Mouse (Mus musculus): ENCODE results near the gene Med22. TPM values are rescaled to one million over a fixed set of nuclear protein-coding genes. Genes with fewer than 3 reads are reported as not detected.

Med22 gene
- 30.3 and 31.1 TPM in 2 replicates for polyA plus RNA-seq (2014; fragmentation: Nextera tagmentation; extraction: Ambion mirVana)

DNA sequence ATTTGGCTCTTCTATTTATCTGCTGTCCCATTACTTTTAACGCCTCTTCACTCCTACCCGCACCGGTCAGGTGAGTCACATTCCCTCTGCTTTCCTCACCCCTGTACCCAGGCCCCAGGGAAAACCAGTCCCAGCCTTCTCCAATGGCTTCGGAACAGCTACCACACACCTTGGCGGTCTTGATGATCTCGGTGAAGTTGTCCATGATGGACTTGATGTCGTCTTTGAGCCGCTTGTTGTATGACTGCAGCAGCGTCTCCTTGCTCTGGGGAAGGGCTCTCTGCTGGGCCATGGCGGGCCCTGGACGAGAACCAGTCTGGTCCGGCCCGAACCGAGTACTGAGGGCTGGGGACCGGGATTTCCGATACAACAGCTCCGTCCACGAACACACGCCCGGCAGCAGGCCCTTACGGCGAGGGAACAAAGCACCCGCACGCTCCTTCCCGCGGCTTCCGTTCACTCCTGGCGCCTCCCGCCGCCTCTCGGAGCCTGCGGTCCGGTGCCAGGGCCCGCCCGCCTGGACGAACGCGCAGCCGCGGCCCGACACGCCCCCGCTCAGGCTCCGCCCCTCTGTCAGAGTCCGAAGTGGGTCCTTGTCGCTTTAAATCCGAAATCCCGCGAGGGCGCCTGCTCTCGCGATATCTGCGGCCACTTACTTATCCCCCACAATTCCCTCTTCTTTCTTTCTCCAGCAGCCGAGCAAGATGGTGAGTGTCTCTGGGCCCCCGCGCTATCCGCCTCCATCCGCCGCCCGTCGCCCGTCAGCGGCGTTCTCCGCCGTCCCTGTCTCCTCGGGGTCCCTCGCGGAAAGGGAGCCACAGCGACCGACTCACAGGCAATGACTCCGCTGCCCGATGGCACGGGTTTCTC lies at the start of gene Med22, which contains the start of gene Rpl7a:
Gene Med22 (minus strand): TSS at position 554 of the 870 bp plus-strand sequence.
Gene Rpl7a (plus strand): TSS at position 641 of the 870 bp plus-strand sequence.
- WGBS = under 1% methylated on average over 73 of the region's 74 CpGs
- H3K4me1 ChIP-seq (ENCODE audit: control insufficient read depth, insufficient read depth, low read length) = peaks cover 26% of the 10 kb centered on the region
- H3K27me3 ChIP-seq (ENCODE audit: control insufficient read depth, insufficient read depth, low read length) = no peaks in the 10 kb centered on the region
- H3K4me2 ChIP-seq (replicated peaks; ENCODE audit: low read depth, low read length) = peak within 1 kb of the TSS; percentile 92
- H3K9me3 ChIP-seq (ENCODE audit: control insufficient read depth, low read depth, low read length) = no peaks in the 10 kb centered on the region
- peak within 1 kb of the TSS; percentile 89 for H3K27ac ChIP-seq (ENCODE audit: low read length)
- H3K9ac ChIP-seq (replicated peaks; ENCODE audit: low read depth, low read length) = peak within 1 kb of the TSS; percentile 96
- peaks cover 54% of the 10 kb centered on the region for H3K36me3 ChIP-seq (ENCODE audit: control insufficient read depth, insufficient read depth, low read length)
- ATAC-seq (ENCODE audit: insufficient number of reproducible peaks, insufficient read depth, low FRiP score, low read depth) = peak; percentile 93
- peak within 1 kb of the TSS; percentile 80 for H3K4me3 ChIP-seq (ENCODE audit: low read depth, low read length)

DNA sequence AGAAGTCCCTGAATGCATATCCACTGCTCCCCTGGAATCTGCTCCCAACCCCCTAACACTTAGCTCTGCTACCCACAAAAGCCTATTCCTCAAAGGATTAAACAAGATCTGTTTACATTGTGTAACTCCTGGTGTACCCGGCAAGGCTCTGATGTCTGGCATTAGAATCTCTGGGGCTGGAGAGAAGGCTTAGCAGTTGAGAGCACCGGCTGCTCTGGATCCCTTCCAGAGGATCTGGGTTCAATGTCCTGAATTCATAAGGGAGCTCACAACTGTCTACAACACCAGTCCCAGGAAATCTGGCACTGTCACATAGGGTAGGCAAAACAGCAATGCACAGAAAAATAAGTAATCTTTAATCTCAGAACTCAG lies 47.0 kb upstream of the Med22 start:
- no peak for ATAC-seq (ENCODE audit: insufficient number of reproducible peaks, insufficient read depth, low FRiP score, low read depth)
- Histone ChIP-seq H3K9ac (replicated peaks; ENCODE audit: low read depth, low read length) (no peak overlapping the region), H3K4me2 (replicated peaks; ENCODE audit: low read depth, low read length) (no peak overlapping the region), H3K4me3 (ENCODE audit: low read depth, low read length) (no peak overlapping the region), H3K4me1 (ENCODE audit: control insufficient read depth, insufficient read depth, low read length) (peaks cover 5% of the 10 kb centered on the region; the same call in 1 of the 2 replicates), H3K27ac (ENCODE audit: low read length) (no peak overlapping the region), H3K27me3 (ENCODE audit: control insufficient read depth, insufficient read depth, low read length) (no peaks in the 10 kb centered on the region), H3K9me3 (ENCODE audit: control insufficient read depth, low read depth, low read length) (no peaks in the 10 kb centered on the region), H3K36me3 (ENCODE audit: control insufficient read depth, insufficient read depth, low read length) (peaks cover 70% of the 10 kb centered on the region)
- 68% methylated on average over 2 of the region's 2 CpGs for WGBS

DNA sequence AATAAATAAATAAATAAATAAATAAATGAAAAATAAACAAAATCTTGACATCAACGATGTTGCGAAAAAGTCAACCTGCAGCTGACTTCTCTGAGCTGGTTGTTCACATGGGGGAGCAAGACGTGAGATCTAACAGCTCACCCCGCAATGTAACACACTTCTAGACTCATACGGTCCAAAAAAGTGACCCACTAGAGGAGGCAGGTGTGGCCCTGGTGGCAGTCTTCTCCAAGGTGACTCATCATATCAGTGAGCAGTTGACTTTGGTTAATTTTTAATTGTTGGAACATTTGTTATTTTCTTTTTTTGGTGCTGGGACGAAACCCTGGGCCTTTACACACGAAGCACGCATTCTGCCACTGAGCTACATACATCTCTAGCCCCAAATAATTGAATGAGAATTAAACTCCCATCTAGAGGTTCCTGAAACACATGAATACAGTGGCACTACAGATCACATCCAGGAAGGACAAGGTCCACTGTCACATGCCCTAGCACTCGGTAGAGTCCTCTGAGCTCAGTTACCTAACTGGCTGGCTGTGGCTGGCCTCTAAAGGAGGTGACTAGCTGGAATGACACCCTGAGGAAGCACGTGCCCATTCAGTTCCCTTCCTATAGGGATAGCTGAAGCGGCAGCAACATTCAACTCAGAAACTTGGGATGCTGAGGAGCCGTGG lies 46.5 kb upstream of the Med22 start:
- ATAC-seq (ENCODE audit: insufficient number of reproducible peaks, insufficient read depth, low FRiP score, low read depth) = no peak

DNA sequence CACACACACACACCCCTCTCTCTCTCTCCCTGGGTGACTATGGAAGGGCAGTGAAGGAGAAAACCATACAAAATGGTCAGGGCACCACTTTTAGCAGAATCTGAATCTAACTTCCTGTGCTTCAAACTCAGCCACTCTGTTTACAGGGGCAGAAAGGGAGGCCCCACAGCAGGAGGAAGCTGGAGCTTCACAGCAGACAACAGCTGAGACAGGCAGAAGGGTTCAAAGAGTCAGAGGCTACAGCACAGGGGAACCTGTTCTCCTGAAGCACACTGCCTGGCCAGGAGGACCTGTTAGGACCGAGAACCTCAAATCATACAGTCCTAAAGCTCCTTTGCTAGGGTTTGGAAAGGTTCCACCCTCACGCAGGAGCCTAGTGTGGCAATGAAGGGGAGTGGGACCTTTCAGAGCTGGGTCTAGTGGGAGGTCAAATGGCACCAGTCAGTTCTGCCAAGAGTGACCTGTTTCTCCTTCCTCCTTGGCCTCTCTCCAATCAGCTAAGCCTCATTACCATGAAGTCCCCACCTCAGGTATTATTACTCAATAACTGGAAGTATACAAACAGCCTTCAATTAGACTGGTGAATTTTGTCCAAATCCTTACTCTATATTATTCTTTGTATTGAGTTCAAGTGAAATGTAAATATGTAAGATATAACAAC lies 44.4 kb upstream of the Med22 start:
- Histone ChIP-seq H3K4me1 (ENCODE audit: control insufficient read depth, insufficient read depth, low read length) (no peaks in the 10 kb centered on the region), H3K36me3 (ENCODE audit: control insufficient read depth, insufficient read depth, low read length) (peaks cover 68% of the 10 kb centered on the region), H3K9ac (replicated peaks; ENCODE audit: low read depth, low read length) (no peak overlapping the region), H3K4me2 (replicated peaks; ENCODE audit: low read depth, low read length) (no peak overlapping the region), H3K4me3 (ENCODE audit: low read depth, low read length) (no peak overlapping the region), H3K27ac (ENCODE audit: low read length) (no peak overlapping the region), H3K27me3 (ENCODE audit: control insufficient read depth, insufficient read depth, low read length) (no peaks in the 10 kb centered on the region), H3K9me3 (ENCODE audit: control insufficient read depth, low read depth, low read length) (no peaks in the 10 kb centered on the region)
- ATAC-seq (ENCODE audit: insufficient number of reproducible peaks, insufficient read depth, low FRiP score, low read depth) = no peak
- 95% methylated on average over 2 of the region's 2 CpGs for WGBS

More for the DNA sequence above, 46.5 kb upstream of the Med22 start:
- no peak overlapping the region for H3K9ac ChIP-seq (replicated peaks; ENCODE audit: low read depth, low read length)
- WGBS = 93% methylated on average over 12 of the region's 12 CpGs
- no peak overlapping the region for H3K4me3 ChIP-seq (ENCODE audit: low read depth, low read length)
- H3K9me3 ChIP-seq (ENCODE audit: control insufficient read depth, low read depth, low read length) = no peaks in the 10 kb centered on the region
- H3K4me1 ChIP-seq (ENCODE audit: control insufficient read depth, insufficient read depth, low read length) = peaks cover 4% of the 10 kb centered on the region; the same call in 1 of the 2 replicates
- no peak overlapping the region for H3K4me2 ChIP-seq (replicated peaks; ENCODE audit: low read depth, low read length)
- H3K27ac ChIP-seq (ENCODE audit: low read length) = no peak overlapping the region
- H3K36me3 ChIP-seq (ENCODE audit: control insufficient read depth, insufficient read depth, low read length) = peaks cover 72% of the 10 kb centered on the region
- H3K27me3 ChIP-seq (ENCODE audit: control insufficient read depth, insufficient read depth, low read length) = no peaks in the 10 kb centered on the region

DNA sequence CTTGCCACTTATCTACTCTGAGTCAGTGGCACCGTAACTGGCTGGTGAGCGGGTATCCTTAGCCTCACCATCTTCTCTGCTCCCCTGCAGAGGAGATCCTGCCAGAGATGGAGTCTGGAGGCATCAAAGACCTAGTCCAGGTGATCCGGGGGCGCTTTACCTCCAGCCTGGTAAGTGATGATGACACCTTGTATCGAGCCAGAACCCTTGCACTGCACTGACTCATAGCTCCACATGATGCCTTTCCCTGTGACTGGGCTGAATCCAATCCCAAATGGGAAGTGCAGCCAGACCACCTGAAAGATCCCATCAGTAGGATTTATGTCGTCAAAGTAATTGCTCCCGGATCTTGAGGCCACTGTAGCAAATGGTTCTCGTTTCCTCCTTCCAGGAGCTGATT lies 42.4 kb upstream of the Med22 start:
- Histone ChIP-seq H3K36me3 (ENCODE audit: control insufficient read depth, insufficient read depth, low read length) (peaks cover 59% of the 10 kb centered on the region), H3K4me2 (replicated peaks; ENCODE audit: low read depth, low read length) (no peak overlapping the region)

DNA sequence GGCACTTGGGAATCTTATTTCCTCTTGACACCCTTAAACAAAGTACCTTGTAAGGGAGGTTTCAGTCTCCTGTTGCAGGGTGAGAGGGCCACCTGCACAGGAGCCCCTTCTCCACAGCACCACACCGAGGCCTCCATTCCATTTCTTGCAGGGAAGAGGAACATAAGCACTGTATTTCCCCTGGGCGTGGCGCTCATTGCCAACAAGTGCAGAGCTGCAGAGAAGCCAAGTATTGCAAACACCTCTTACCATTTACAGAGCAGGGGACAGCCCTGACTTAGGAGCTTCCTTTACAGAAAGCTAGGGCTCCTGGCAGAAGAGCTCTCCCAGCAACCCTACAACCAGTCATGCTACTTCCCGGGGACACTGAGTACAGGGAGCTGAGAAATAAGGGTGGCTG lies 41.7 kb upstream of the Med22 start:
- H3K36me3 ChIP-seq (ENCODE audit: control insufficient read depth, insufficient read depth, low read length) = peaks cover 52% of the 10 kb centered on the region

More for the DNA sequence above, 42.4 kb upstream of the Med22 start:
- Histone ChIP-seq H3K27ac (ENCODE audit: low read length) (no peak overlapping the region), H3K9me3 (ENCODE audit: control insufficient read depth, low read depth, low read length) (no peaks in the 10 kb centered on the region), H3K27me3 (ENCODE audit: control insufficient read depth, insufficient read depth, low read length) (no peaks in the 10 kb centered on the region), H3K9ac (replicated peaks; ENCODE audit: low read depth, low read length) (no peak overlapping the region), H3K4me3 (ENCODE audit: low read depth, low read length) (no peak overlapping the region), H3K4me1 (ENCODE audit: control insufficient read depth, insufficient read depth, low read length) (no peaks in the 10 kb centered on the region)
- 87% methylated on average over 8 of the region's 8 CpGs for WGBS
- no peak for ATAC-seq (ENCODE audit: insufficient number of reproducible peaks, insufficient read depth, low FRiP score, low read depth)

DNA sequence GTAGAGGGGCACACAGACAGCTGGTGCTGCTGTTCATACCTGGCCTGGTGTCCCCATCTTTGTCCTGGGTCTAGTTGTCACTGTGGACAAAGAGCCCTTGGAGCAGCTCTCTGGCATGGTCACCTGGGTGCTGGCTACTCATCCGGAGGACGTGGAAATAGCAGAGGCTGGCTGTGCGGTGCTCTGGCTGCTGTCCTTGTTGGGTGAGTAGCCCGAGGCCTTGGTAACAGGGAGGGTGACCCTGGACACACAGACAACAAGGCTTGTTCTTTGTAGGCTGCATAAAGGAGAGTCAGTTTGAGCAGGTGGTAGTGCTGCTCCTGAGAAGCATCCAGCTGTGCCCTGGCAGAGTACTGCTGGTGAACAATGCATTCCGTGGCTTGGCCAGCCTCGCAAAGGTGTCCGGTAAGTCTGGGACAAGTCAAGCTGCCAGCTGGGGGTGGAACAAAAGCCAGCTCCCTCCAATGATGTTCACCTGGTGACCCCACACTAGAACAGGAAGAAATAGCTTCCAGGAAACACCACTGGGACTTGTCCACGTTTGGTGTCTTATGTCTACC lies 40.9 kb upstream of the Med22 start:
- 83% methylated on average over 8 of the region's 8 CpGs for WGBS
- Histone ChIP-seq H3K4me2 (replicated peaks; ENCODE audit: low read depth, low read length) (no peak overlapping the region), H3K36me3 (ENCODE audit: control insufficient read depth, insufficient read depth, low read length) (peaks cover 45% of the 10 kb centered on the region), H3K27me3 (ENCODE audit: control insufficient read depth, insufficient read depth, low read length) (no peaks in the 10 kb centered on the region), H3K27ac (ENCODE audit: low read length) (no peak overlapping the region), H3K4me3 (ENCODE audit: low read depth, low read length) (no peak overlapping the region), H3K9ac (replicated peaks; ENCODE audit: low read depth, low read length) (0 out of 2 replicates have a peak overlapping the region, but pooled peaks have one; percentile 10), H3K4me1 (ENCODE audit: control insufficient read depth, insufficient read depth, low read length) (no peaks in the 10 kb centered on the region), H3K9me3 (ENCODE audit: control insufficient read depth, low read depth, low read length) (no peaks in the 10 kb centered on the region)
- no peak for ATAC-seq (ENCODE audit: insufficient number of reproducible peaks, insufficient read depth, low FRiP score, low read depth)

More for the DNA sequence above, 41.7 kb upstream of the Med22 start:
- 0 out of 2 replicates have a peak overlapping the region, but pooled peaks have one; percentile 10 for H3K9ac ChIP-seq (replicated peaks; ENCODE audit: low read depth, low read length)
- WGBS = 88% methylated on average over 4 of the region's 4 CpGs
- H3K27me3 ChIP-seq (ENCODE audit: control insufficient read depth, insufficient read depth, low read length) = no peaks in the 10 kb centered on the region
- no peak overlapping the region for H3K27ac ChIP-seq (ENCODE audit: low read length)
- H3K4me1 ChIP-seq (ENCODE audit: control insufficient read depth, insufficient read depth, low read length) = no peaks in the 10 kb centered on the region
- no peak for ATAC-seq (ENCODE audit: insufficient number of reproducible peaks, insufficient read depth, low FRiP score, low read depth)
- H3K9me3 ChIP-seq (ENCODE audit: control insufficient read depth, low read depth, low read length) = no peaks in the 10 kb centered on the region
- H3K4me3 ChIP-seq (ENCODE audit: low read depth, low read length) = no peak overlapping the region
- no peak overlapping the region for H3K4me2 ChIP-seq (replicated peaks; ENCODE audit: low read depth, low read length)

DNA sequence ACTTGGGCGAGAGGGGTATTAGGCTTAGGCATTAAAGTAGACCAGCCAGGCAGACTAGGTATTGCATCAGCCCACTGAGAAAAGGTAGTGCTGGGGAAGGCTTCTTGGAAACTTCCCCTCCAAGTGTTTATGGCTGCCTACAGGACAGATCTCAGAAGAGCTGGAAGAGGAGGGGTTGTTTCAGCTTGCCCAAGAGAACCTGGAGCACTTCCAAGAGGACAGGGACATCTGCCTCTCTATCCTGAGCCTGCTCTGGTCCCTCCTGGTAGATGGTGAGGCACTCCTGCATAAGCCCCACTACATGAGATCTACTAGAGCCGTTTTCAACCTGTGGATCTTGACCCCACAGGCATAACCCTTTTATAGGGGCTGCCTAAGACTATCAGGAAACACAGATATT lies 39.9 kb upstream of the Med22 start:
- no peaks in the 10 kb centered on the region for H3K27me3 ChIP-seq (ENCODE audit: control insufficient read depth, insufficient read depth, low read length)
- no peak overlapping the region for H3K9ac ChIP-seq (replicated peaks; ENCODE audit: low read depth, low read length)
- WGBS = 79% methylated on average over 2 of the region's 2 CpGs
- no peak overlapping the region for H3K4me2 ChIP-seq (replicated peaks; ENCODE audit: low read depth, low read length)
- no peak overlapping the region for H3K4me3 ChIP-seq (ENCODE audit: low read depth, low read length)
- H3K27ac ChIP-seq (ENCODE audit: low read length) = no peak overlapping the region
- no peaks in the 10 kb centered on the region for H3K4me1 ChIP-seq (ENCODE audit: control insufficient read depth, insufficient read depth, low read length)
- no peak for ATAC-seq (ENCODE audit: insufficient number of reproducible peaks, insufficient read depth, low FRiP score, low read depth)
- no peaks in the 10 kb centered on the region for H3K9me3 ChIP-seq (ENCODE audit: control insufficient read depth, low read depth, low read length)
- H3K36me3 ChIP-seq (ENCODE audit: control insufficient read depth, insufficient read depth, low read length) = peaks cover 34% of the 10 kb centered on the region
